Mouse (Mus musculus) neural tube, embryonic 14.5 days (tissue): ENCODE results near the gene Ube2c. TPM values are rescaled to one million over a fixed set of nuclear protein-coding genes. Genes with fewer than 3 reads are reported as not detected.
A peak's percentile ranks its signal among the peaks of the same experiment; 100 is the strongest.

Source experiments
- ATAC-seq: fragments of 200-750 bp; cut with Nextera tagmentation; 2 replicates; pipeline ENCODE4 v1.8.0; 2017; ENCODE audit warnings: low read depth, mild to moderate bottlenecking, moderate TSS enrichment, moderate library complexity
- H3K27ac ChIP-seq: fragments of 300-500 bp; sonication (generic); 2 replicates; pipeline ENCODE4 v1.5.1; 2014; ENCODE audit warnings: low read depth, mild to moderate bottlenecking, control low read depth, low read length, moderate library complexity, mixed read lengths
- H3K27me3 ChIP-seq: fragments of 300-500 bp; sonication (generic); 2 replicates; pipeline ENCODE4 v1.6.1; 2014; ENCODE audit warnings: low read length; ENCODE audit not compliant: control insufficient read depth, insufficient read depth
- H3K36me3 ChIP-seq: fragments of 300-500 bp; sonication (generic); 2 replicates; pipeline ENCODE4 v1.6.1; 2014; ENCODE audit warnings: low read length, mixed read lengths; ENCODE audit not compliant: control insufficient read depth, insufficient read depth
- H3K4me1 ChIP-seq: fragments of 300-500 bp; sonication (generic); 2 replicates; pipeline ENCODE4 v1.6.1; 2014; ENCODE audit warnings: low read length; ENCODE audit not compliant: control insufficient read depth, insufficient read depth
- H3K4me2 ChIP-seq: fragments of 300-500 bp; sonication (generic); 2 replicates; pipeline ENCODE4 v1.6.1; 2014; ENCODE audit warnings: mild to moderate bottlenecking, low read depth, low read length, control low read depth
- H3K4me3 ChIP-seq: fragments of 300-500 bp; sonication (generic); 2 replicates; pipeline ENCODE4 v1.5.1; 2014; ENCODE audit warnings: low read depth, low read length, control low read depth, mixed read lengths
- H3K9ac ChIP-seq: fragments of 300-500 bp; sonication (generic); replicated peaks from 2 replicates; pipeline ENCODE4 v1.6.1; 2014; ENCODE audit warnings: low read depth, mild to moderate bottlenecking, control low read depth, low read length, mixed read lengths
- H3K9me3 ChIP-seq: fragments of 300-500 bp; sonication (generic); 2 replicates; pipeline ENCODE4 v1.6.1; 2016; ENCODE audit warnings: low read length; ENCODE audit not compliant: control insufficient read depth
- WGBS: fragments of 180-500 bp; shearing (Covaris S2); extraction: QIAGEN DNeasy Blood & Tissue Kit; methylation state at CpG from one replicate; pipeline ENCODE4 v1.1.7; 2014; 5-methylcytosine and 5-hydroxymethylcytosine counted together
- polyA plus RNA-seq: library from polyadenylated mRNA; unstranded; fragments of >200 nt; fragmentation: Nextera tagmentation; extraction: Ambion mirVana; gene quantifications from 2 replicates; pipeline ENCODE4 v1.2.1, GENCODE M21; 2014

Gene Ube2c
- polyA plus RNA-seq, 1 experiment from 2014 or later = 30.6 TPM

DNA sequence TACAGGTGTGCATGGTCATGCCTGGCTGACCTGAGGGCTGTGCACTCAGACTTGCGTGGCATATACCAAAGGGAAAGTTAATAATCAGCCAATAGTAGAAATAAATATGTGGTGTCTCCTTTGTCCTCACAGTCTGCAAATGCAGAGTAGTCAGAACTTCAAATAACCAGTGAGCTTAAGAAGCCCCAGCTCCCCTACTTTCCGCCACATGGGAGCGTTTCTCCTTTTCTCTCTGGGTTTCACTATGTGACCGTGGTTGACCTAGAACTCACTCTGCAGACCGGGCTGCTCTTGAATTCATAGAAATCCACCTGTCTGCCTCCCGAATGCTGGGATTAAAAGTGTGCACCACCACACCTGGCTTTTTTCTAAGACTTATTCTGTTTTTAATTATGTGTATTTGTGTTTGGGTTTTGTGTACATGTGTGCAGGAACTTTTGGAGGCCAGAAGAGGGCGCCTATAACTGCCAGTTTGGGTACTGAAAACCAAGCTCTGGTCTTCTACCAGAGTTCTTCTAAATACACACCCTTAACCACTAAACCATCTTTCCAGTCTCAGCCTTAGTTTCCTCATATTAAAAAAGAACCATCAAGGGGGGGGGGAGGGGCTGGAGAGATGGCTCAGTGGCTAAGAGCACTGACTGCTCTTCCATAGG lies 14.4 kb downstream of the Ube2c start:
- Histone ChIP-seq H3K9ac (no peak overlapping the region), H3K4me2 (no peak overlapping the region), H3K4me3 (no peak overlapping the region), H3K27ac (no peak overlapping the region), H3K4me1 (no peaks in the 10 kb centered on the region), H3K9me3 (no peaks in the 10 kb centered on the region), H3K36me3 (no peaks in the 10 kb centered on the region), H3K27me3 (no peaks in the 10 kb centered on the region)
- no peak for ATAC-seq
- WGBS = 82% methylated on average over 7 of the region's 7 CpGs

DNA sequence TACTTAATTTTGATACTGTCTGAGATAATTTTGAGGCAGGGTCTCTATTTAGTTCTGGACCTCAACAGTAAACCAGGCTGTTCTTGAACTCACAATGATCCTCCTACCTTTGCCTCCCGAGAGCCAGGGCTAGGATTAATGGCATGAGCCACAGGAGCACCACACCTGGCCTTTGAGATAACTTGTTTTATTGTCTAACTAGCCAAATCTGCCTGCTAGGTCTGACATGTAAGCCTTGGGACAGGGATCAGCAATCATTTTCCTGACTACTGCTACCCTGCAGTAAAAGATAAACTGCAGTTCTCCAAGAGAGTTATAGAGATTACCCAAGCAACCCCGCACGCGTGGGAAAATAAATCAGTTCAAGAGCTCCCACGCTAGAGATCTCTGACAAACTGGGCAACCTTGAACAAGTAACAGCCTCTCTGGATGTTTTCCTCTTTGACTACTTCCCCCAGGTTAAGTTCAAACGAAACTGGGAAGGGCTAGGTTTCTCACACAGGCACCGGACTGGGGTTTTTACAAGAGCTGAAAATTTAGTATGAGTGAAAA lies 15.2 kb downstream of the Ube2c start:
- Histone ChIP-seq H3K36me3 (no peaks in the 10 kb centered on the region; the same call in 1 of the 2 replicates), H3K4me2 (peak overlapping the region; percentile 86), H3K4me1 (no peaks in the 10 kb centered on the region), H3K27me3 (no peaks in the 10 kb centered on the region), H3K27ac (peak overlapping the region; percentile 64; the same call in 1 of the 2 replicates), H3K9me3 (no peaks in the 10 kb centered on the region), H3K4me3 (peak overlapping the region; percentile 65), H3K9ac (peak overlapping the region; percentile 76)
- ATAC-seq = no peak
- 12% methylated on average over 7 of the region's 7 CpGs for WGBS

DNA sequence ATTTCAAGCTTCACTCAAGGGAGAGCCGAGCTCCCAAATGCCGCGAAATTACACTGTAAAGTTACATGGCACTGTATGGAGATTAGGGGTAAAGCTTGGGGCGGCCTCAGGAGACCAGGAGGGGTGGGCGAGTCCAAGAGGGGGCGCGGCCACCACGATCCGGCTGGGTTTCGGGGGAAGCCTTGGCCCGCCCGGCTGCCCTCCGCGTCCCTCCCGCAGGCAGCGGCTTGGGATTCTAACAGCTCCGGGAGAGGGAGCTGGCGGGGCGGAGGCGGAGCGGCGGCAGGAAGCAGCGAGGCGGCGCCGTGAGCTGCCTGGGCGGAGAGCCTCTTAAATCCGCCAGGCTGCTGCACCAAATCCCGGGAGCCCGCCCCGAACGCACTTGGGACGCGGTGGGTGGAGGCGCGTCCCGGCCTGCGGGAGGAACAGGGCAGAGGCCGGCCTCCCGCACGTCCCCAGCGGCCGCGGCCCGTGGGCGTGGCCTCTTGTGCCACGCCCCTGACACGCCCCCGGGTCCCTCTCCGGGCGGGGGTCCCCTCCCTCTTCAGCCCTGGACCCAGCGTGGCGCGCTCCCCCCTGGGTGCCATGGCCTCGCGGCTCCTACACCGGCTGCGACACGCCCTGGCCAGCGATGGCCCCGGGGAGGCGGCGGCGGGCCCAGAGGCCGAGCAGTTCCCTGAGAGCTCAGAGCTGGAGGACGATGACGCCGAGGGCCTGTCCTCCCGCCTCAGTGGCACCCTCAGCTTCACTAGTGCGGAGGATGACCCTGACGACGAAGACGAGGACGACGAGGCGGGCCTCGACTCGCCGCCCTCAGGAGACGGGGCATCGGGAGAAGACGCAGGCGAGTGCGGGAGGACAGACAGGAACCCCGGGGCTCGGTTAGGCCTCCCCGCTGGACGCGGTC lies 16.0 kb downstream of the Ube2c start, which contains the start of gene Snx21:
TSS of gene Snx21 (plus strand) at position 343 of the 907 bp plus-strand sequence.
- H3K9ac ChIP-seq = peak within 1 kb of the TSS; percentile 76
- under 1% methylated on average over 68 of the region's 89 CpGs for WGBS
- no peaks in the 10 kb centered on the region; the same call in 1 of the 2 replicates for H3K36me3 ChIP-seq
- no peaks in the 10 kb centered on the region for H3K27me3 ChIP-seq
- peak within 1 kb of the TSS; percentile 64 for H3K27ac ChIP-seq
- H3K4me1 ChIP-seq = no peaks in the 10 kb centered on the region
- peak within 1 kb of the TSS; percentile 86 for H3K4me2 ChIP-seq
- peak; percentile 76 for ATAC-seq
- H3K4me3 ChIP-seq = peak within 1 kb of the TSS; percentile 65
- H3K9me3 ChIP-seq = no peaks in the 10 kb centered on the region

DNA sequence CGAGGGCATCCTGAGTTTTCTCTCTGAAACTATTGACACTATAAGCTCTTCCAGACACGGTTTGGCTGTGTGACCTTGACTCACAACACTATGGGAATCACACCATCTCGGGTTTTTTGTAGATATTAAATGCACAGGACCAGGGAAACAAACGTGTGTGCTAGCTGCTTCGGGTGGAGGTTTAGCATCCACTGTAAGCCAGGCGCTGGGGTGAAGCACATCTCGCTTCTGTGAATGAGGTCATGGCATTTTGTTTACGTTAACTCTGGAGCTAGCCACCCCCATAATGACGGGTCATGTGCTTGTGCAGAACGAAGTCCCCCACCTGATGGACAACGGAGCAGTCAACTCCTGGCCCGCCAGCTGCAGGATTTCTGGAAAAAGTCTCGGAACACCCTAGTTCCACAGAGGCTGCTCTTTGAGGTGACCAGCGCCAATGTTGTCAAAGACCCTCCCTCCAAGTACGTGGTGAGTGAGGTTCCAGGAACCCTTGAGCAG lies 16.7 kb downstream of the Ube2c start:
- Histone ChIP-seq H3K4me1 (no peaks in the 10 kb centered on the region), H3K4me3 (peak overlapping the region; percentile 65), H3K9ac (peak overlapping the region; percentile 76), H3K4me2 (peak overlapping the region; percentile 86), H3K27me3 (no peaks in the 10 kb centered on the region), H3K36me3 (no peaks in the 10 kb centered on the region; the same call in 1 of the 2 replicates), H3K27ac (peak overlapping the region; percentile 64; the same call in 1 of the 2 replicates), H3K9me3 (no peaks in the 10 kb centered on the region)
- no peak for ATAC-seq
- WGBS = 11% methylated on average over 15 of the region's 15 CpGs

DNA sequence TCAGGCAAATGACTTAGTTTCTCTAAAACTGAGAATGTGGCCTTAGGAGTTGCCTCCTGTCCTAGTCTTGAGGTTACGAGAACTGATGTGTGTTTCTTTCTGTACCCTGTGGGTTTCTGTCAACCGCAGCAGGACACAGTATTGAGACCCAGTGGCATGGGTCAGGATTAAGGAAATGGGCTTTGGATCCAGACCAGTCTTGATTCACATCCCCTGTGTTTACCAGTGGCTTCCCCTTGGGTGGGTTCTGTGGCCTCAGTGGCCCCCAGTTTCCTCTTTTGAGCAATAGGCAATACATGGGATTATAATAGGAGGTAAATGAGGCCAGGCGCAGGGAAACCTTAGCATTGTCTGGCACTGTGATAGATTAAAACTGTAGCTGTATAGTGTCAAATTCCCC lies 17.3 kb downstream of the Ube2c start:
- Histone ChIP-seq H3K4me3 (peak overlapping the region; percentile 65; the same call in 1 of the 2 replicates), H3K4me2 (peak overlapping the region; percentile 86), H3K27me3 (no peaks in the 10 kb centered on the region), H3K4me1 (no peaks in the 10 kb centered on the region), H3K9me3 (no peaks in the 10 kb centered on the region), H3K9ac (no peak overlapping the region; the same call in 1 of the 2 replicates), H3K27ac (no peak overlapping the region), H3K36me3 (peaks cover 4% of the 10 kb centered on the region; the same call in 1 of the 2 replicates)
- ATAC-seq = no peak
- 90% methylated on average over 3 of the region's 3 CpGs for WGBS

DNA sequence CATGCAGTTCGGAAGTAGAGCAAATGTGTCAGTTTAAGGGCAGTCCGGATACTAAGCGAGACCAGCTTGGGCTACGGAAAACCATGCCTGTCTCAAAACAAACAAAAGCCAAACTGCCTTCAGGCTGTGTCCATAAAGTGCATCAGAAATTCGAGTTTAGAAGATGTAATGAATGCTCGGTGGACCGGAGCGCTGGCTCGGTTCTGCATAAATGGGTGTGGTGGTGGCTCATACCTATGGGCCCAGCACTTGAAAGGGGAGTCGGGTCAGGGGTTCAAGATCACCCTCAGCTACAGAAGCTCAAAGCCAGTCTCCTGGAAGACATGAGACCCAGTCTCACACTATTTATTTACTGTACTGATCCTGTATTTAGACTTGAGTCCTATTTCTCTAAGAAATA lies 18.1 kb downstream of the Ube2c start:
- Histone ChIP-seq H3K4me3 (no peak overlapping the region), H3K27ac (no peak overlapping the region), H3K27me3 (no peaks in the 10 kb centered on the region), H3K9ac (no peak overlapping the region), H3K4me2 (no peak overlapping the region), H3K9me3 (no peaks in the 10 kb centered on the region), H3K36me3 (peaks cover 11% of the 10 kb centered on the region), H3K4me1 (no peaks in the 10 kb centered on the region)
- no peak for ATAC-seq
- WGBS = 85% methylated on average over 10 of the region's 10 CpGs

DNA sequence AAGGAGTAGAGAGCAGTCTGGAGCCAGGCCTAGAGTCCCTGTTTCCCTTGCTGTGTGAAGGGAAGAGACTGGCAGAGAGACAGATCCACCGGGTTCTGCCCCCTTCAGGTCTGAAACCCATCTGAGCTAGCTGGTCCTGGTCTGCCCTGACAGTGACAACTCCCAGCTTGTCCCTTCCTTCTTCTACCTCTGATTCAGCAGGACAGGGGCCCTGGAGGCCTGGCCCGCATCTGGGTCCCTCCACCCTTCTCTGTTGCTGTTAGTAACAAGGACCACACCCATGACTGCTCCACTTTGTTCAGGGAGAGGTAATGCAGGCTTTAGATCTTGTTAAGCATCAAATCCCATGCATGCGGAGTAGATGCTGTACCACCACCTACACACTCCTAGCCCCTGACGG lies 18.7 kb downstream of the Ube2c start:
- no peak overlapping the region for H3K9ac ChIP-seq
- H3K4me1 ChIP-seq = no peaks in the 10 kb centered on the region
- no peak overlapping the region for H3K4me3 ChIP-seq
- ATAC-seq = no peak
- no peak overlapping the region for H3K4me2 ChIP-seq
- no peaks in the 10 kb centered on the region for H3K27me3 ChIP-seq
- H3K36me3 ChIP-seq = peaks cover 14% of the 10 kb centered on the region
- H3K9me3 ChIP-seq = no peaks in the 10 kb centered on the region
- WGBS = 81% methylated on average over 4 of the region's 4 CpGs
- H3K27ac ChIP-seq = no peak overlapping the region

DNA sequence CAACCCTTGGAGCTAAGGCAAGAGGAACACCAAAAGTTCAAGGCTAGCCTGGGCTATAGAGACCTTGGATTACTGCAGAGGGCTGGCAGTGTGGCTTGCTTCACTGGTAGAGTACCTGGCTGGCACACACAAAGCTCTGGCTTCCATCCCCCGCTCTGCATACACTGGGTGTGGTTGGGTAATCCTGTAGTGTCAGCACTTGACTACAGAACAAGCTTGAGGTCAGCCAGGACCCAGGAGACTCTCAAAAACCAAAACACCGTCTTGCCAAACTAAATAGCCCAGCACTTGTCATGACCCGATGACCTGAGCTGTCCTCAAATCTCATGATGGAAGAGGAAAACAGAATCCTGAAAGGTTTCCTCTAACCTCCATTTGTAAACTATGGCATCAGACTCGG lies 20.8 kb downstream of the Ube2c start:
- Histone ChIP-seq H3K4me3 (no peak overlapping the region), H3K27ac (no peak overlapping the region), H3K36me3 (peaks cover 26% of the 10 kb centered on the region), H3K4me1 (no peaks in the 10 kb centered on the region), H3K9ac (no peak overlapping the region), H3K9me3 (no peaks in the 10 kb centered on the region), H3K27me3 (no peaks in the 10 kb centered on the region), H3K4me2 (no peak overlapping the region)
- ATAC-seq = no peak
- WGBS = 89% methylated on average over 4 of the region's 4 CpGs
